Mouse (Mus musculus): ENCODE results near the gene Whrn. TPM values are rescaled to one million over a fixed set of nuclear protein-coding genes. Genes with fewer than 3 reads are reported as not detected.
A peak's percentile ranks its signal among the peaks of the same experiment; 100 is the strongest.

Whrn gene
- polyA plus RNA-seq, 1 experiment from 2014 or later = 4.2 TPM

DNA sequence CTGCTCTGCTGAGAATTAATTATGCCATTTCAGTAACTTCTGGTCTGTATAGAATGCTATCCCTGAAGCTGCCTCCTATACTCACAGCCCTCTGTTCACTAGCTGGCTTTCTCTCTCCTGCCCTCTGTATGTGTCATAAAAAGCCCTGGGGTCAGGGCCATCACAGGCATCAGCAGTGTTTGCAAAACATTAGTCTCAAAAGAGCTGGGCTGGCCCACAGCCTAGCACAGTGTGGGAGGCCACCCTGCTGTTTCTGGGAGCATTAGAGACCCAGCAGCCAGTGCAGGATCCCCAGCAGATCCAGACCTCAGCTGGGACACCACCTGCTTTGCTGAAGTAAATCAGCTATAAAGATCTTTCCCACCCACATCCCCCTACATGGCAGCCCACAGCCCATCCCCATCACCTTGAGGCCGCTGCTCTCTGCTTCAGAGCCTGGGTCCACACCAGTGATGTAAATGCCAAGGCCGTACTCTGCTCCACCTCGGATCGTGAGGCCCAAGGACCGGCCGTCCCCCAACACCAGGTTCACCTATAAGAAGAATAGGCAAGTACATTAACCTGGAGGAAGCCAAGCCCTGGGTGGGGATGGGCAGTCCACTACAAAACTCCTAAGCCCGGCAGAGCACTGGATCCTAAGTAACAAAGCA lies 34.8 kb downstream of the Whrn start:
- no peaks in the 10 kb centered on the region for H3K9me3 ChIP-seq
- DNase-seq (ENCODE audit: low spot score) = no peak
- 73% methylated on average over 7 of the region's 7 CpGs for WGBS
- H3K4me3 ChIP-seq = no peak overlapping the region
- no peaks in the 10 kb centered on the region for H3K36me3 ChIP-seq (replicated peaks)
- peaks cover 57% of the 10 kb centered on the region for H3K4me1 ChIP-seq
- no peaks in the 10 kb centered on the region for H3K27me3 ChIP-seq (replicated peaks; ENCODE audit: low read depth, poor library complexity, severe bottlenecking)
- H3K27ac ChIP-seq (replicated peaks) = peak overlapping the region; percentile 8; the same call in 1 of the 2 replicates

DNA sequence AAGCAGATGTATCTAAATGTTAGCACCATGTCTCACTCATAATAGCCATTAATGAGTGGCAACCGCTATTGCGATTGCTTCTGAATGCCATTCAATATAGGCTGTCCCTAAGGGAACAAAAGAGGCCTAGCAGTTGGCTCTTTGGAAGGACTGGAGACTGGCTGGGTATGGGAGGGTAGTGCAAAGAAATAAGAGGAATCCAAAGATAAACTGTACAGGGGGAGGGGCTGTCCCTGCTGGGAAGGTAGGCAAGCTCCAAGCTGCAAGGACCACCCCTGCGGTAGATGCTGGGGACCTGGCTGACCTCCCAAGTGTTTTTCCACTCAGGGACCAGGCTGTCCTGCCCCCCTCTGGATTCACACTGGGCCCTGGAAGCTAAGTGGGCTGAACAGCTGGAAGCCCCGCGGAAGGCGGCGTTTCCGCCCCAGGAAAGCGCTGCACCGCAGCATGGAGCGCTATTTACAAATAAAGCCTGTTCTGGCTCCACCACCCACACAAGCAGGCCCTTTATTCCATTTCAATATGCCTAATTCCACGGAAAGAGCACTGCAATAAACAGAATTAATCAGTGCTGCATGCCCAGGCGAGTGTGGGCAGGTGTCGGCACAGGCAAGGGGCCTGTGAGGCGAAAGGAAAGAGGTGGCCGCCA lies 36.5 kb downstream of the Whrn start:
- H3K9me3 ChIP-seq = no peaks in the 10 kb centered on the region
- H3K36me3 ChIP-seq (replicated peaks) = no peaks in the 10 kb centered on the region
- H3K27ac ChIP-seq (replicated peaks) = peak overlapping the region; percentile 76
- H3K4me1 ChIP-seq = peaks cover 56% of the 10 kb centered on the region
- 14% methylated on average over 16 of the region's 16 CpGs for WGBS
- H3K4me3 ChIP-seq = peak overlapping the region; percentile 1; the same call in 1 of the 2 replicates
- DNase-seq (ENCODE audit: low spot score) = peak; percentile 53
- H3K27me3 ChIP-seq (replicated peaks; ENCODE audit: low read depth, poor library complexity, severe bottlenecking) = no peaks in the 10 kb centered on the region

DNA sequence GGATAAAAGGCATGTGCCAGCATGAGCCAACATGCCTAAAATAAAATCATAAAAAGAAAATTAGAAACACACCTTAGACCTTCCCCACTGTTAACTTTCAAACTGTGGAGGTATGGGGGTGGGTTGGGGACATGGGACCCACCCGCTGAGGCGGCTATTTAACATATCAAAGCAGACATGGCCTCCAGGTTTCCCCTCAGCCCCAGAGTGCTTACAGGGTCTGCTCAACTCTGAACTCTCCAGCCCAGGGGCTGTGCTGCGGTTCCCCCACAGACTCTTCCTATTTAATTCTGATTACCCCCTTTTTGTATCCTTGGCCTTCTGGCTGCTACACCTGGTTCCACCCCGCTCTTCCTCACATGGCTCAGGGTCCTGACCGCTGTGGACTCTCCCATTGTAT lies 39.2 kb downstream of the Whrn start:
- Histone ChIP-seq H3K27me3 (replicated peaks; ENCODE audit: low read depth, poor library complexity, severe bottlenecking) (no peaks in the 10 kb centered on the region), H3K36me3 (replicated peaks) (no peaks in the 10 kb centered on the region), H3K4me1 (peaks cover 44% of the 10 kb centered on the region), H3K27ac (replicated peaks) (no peak overlapping the region), H3K4me3 (no peak overlapping the region), H3K9me3 (no peaks in the 10 kb centered on the region)
- DNase-seq (ENCODE audit: low spot score) = no peak
- 42% methylated on average over 5 of the region's 5 CpGs for WGBS

DNA sequence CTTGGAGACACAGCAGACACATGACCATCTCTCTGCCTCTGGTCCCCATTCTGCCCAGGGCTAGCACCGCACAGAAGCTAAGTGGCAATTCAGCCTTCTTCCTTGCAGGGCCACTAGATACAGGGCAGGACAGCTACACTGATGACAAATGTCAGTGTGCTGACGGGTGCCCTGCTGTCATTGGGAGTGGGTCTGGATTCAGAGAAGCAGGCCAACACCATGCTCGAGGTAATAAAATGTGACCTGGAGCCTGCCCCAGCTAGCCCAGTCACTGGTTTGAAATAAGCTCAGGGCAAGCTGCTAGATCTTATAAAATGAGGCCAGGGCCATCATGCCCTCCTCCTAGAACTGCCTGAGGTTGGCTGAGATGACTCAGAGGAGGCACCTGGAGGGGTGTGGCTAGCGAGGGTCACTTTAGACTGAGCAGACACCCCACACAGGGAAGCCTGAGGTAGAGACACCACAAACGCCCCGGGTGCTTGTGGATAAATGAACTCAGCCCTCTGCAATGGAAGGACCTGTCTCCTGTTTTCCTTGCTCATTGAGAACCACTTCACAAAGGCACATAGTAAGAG lies 41.8 kb downstream of the Whrn start:
- Histone ChIP-seq H3K36me3 (replicated peaks) (peaks cover 14% of the 10 kb centered on the region), H3K27me3 (replicated peaks; ENCODE audit: low read depth, poor library complexity, severe bottlenecking) (no peaks in the 10 kb centered on the region), H3K27ac (replicated peaks) (no peak overlapping the region), H3K9me3 (0 out of 2 replicates have a peak, but pooled peaks cover 4% of the 10 kb centered on the region), H3K4me1 (peaks cover 18% of the 10 kb centered on the region), H3K4me3 (no peak overlapping the region)
- no peak for DNase-seq (ENCODE audit: low spot score)
- WGBS = 85% methylated on average over 6 of the region's 6 CpGs

DNA sequence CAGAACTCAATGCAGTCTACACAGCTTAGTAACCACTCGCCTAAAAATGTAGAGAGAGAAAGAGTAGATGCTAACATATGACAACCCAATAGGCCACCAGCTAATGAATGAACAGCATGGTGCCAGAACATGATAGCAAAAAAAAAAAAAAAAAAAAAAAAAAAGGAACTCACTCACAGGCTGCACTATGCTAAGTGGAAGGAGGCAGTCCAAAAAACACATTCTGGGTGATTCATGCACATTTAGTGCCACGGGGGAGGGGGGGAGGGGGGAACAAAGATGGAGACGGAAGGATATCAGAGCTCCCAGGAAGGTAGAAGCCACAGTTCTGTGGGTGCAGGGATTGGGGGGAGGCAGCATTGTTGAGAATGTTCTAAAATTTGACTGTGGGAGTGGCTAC lies 43.2 kb downstream of the Whrn start:
- no peaks in the 10 kb centered on the region for H3K27me3 ChIP-seq (replicated peaks; ENCODE audit: low read depth, poor library complexity, severe bottlenecking)
- no peak overlapping the region for H3K4me3 ChIP-seq
- 77% methylated on average over 3 of the region's 3 CpGs for WGBS
- peaks cover 17% of the 10 kb centered on the region for H3K36me3 ChIP-seq (replicated peaks)
- 0 out of 2 replicates have a peak, but pooled peaks cover 4% of the 10 kb centered on the region for H3K9me3 ChIP-seq
- DNase-seq (ENCODE audit: low spot score) = no peak
- H3K27ac ChIP-seq (replicated peaks) = no peak overlapping the region
- peaks cover 7% of the 10 kb centered on the region for H3K4me1 ChIP-seq

DNA sequence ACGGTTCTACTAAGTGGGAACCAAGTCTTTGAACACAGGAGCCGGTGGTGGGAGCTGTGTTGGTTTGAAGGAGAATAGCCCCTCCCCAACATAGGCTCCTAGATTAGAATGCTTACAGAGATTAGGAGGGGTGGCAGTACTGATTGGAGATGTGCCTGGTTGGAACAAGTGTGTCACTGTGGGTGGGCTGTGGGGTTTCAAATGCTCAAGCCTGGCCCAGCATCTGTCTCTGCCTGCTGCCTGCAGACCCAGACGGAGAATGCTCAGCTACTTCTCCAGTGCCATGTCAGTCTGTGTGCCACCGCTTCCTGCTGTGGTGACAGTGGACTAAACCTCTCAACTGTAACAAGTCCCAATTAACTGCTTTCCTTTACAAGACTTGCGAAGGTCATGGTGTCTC lies 45.2 kb downstream of the Whrn start:
- no peak overlapping the region for H3K27ac ChIP-seq (replicated peaks)
- H3K27me3 ChIP-seq (replicated peaks; ENCODE audit: low read depth, poor library complexity, severe bottlenecking) = no peaks in the 10 kb centered on the region
- peaks cover 24% of the 10 kb centered on the region for H3K36me3 ChIP-seq (replicated peaks)
- no peak overlapping the region for H3K4me3 ChIP-seq
- DNase-seq (ENCODE audit: low spot score) = no peak
- H3K4me1 ChIP-seq = no peaks in the 10 kb centered on the region
- H3K9me3 ChIP-seq = peaks cover 10% of the 10 kb centered on the region; the same call in 1 of the 2 replicates
- WGBS = 85% methylated on average over 5 of the region's 5 CpGs

DNA sequence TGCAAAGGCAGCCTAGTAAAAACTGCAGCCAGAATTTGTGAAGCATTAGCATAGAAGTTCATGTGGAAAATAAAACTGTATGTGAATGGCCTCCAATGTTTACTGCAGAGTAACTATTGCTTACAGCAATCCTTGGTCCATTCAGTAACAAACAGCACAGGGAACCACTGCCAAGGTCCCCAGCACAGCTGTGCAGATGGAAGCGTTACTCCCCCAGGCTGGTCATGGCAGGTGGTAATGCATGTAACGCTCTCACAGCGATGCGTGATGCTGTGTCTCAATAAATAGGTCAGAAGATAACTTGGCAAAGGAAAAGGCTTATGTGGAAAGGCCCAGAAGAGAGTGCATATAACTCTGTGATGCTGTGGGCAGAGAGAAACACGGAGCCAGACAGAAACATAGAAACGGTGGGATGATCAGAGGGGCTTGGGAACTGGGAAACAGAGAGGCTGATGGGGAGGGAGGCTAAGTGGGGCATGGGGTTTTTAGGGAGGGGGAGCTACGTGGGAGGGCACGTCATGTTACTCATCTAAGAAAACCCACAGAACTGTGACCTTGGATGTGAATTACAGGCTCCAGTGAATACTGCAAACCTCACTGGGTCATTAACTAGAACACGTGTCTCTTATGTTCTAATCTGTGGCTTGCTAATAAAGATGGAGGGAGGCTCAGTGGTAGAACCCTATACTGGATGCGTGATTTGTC lies 51.3 kb downstream of the Whrn start:
- Histone ChIP-seq H3K4me3 (no peak overlapping the region), H3K27me3 (replicated peaks; ENCODE audit: low read depth, poor library complexity, severe bottlenecking) (no peaks in the 10 kb centered on the region), H3K36me3 (replicated peaks) (peaks cover 15% of the 10 kb centered on the region), H3K27ac (replicated peaks) (no peak overlapping the region), H3K4me1 (peaks cover 11% of the 10 kb centered on the region), H3K9me3 (peaks cover 9% of the 10 kb centered on the region; the same call in 1 of the 2 replicates)
- no peak for DNase-seq (ENCODE audit: low spot score)
- 91% methylated on average over 10 of the region's 10 CpGs for WGBS

DNA sequence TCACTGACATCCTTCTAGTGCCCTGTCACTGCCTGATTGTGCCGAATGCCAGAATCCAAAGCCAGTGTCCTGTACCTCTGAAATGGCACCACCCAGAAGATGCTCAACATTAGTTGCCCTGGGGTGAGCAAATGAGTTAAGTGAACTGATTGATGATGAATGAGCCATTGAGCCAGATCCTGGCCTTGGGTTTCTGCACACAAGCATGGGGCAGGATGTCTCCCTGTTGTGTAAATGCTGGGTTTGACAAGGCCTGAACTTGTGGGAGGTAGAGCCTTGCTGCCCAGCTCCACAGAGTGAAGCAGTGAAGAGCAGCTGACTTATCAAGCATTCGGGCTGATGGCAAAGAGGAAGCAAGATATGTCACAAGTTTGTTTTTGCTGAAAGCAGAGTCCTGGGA lies 52.7 kb downstream of the Whrn start:
- Histone ChIP-seq H3K27me3 (replicated peaks; ENCODE audit: low read depth, poor library complexity, severe bottlenecking) (no peaks in the 10 kb centered on the region), H3K36me3 (replicated peaks) (peaks cover 12% of the 10 kb centered on the region), H3K9me3 (peaks cover 6% of the 10 kb centered on the region; the same call in 1 of the 2 replicates), H3K4me1 (peaks cover 12% of the 10 kb centered on the region), H3K27ac (replicated peaks) (no peak overlapping the region), H3K4me3 (no peak overlapping the region)
- DNase-seq (ENCODE audit: low spot score) = no peak
- 89% methylated on average over 2 of the region's 2 CpGs for WGBS

DNA sequence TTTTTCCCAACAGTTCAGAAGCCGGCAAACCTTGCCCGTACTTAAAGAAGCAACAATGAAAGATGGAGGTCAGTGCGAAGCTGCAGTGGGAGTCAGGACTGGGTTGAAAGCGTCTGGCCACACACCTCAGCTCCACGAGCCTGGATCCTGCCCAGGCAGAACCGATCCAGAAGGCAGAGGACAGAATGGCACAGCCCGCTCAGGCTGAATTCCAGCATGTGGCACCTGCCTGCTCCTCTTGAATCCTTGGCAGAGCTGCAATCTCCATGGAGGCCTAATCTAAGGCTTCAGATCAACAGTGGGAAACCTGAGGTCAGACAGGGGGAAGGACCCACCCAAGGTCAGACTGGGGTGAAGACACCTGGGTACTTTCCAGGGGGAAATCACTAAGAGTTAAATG lies 54.2 kb downstream of the Whrn start:
- no peaks in the 10 kb centered on the region for H3K27me3 ChIP-seq (replicated peaks; ENCODE audit: low read depth, poor library complexity, severe bottlenecking)
- WGBS = 92% methylated on average over 7 of the region's 7 CpGs
- peaks cover 6% of the 10 kb centered on the region; the same call in 1 of the 2 replicates for H3K9me3 ChIP-seq
- peaks cover 27% of the 10 kb centered on the region for H3K4me1 ChIP-seq
- H3K36me3 ChIP-seq (replicated peaks) = peaks cover 12% of the 10 kb centered on the region
- no peak overlapping the region for H3K4me3 ChIP-seq
- H3K27ac ChIP-seq (replicated peaks) = no peak overlapping the region
- no peak for DNase-seq (ENCODE audit: low spot score)

DNA sequence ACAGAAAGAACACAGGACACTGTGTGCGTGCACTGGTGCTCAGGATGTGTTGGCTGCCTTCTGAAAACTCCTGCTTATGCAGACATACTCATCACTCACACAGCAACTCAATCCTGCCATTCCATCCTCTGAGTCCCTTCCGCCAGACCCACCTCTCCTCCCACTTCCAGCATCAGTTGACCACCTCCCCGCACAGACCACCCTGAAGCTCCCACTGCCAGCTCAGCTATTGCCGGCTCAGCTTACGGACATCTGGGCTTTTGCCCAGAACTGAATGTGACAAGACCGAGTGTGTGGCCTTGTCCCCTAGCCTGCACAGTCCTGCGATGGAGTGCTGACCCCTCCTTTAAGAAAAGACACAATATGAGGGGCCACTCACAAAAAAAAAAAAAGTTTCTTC lies 55.5 kb downstream of the Whrn start:
- Histone ChIP-seq H3K9me3 (no peaks in the 10 kb centered on the region), H3K4me1 (peaks cover 39% of the 10 kb centered on the region), H3K4me3 (no peak overlapping the region), H3K27me3 (replicated peaks; ENCODE audit: low read depth, poor library complexity, severe bottlenecking) (no peaks in the 10 kb centered on the region), H3K27ac (replicated peaks) (no peak overlapping the region; the same call in 1 of the 2 replicates), H3K36me3 (replicated peaks) (0 out of 2 replicates have a peak, but pooled peaks cover 4% of the 10 kb centered on the region)
- WGBS = 59% methylated on average over 7 of the region's 7 CpGs
- peak; percentile 59 for DNase-seq (ENCODE audit: low spot score)

DNA sequence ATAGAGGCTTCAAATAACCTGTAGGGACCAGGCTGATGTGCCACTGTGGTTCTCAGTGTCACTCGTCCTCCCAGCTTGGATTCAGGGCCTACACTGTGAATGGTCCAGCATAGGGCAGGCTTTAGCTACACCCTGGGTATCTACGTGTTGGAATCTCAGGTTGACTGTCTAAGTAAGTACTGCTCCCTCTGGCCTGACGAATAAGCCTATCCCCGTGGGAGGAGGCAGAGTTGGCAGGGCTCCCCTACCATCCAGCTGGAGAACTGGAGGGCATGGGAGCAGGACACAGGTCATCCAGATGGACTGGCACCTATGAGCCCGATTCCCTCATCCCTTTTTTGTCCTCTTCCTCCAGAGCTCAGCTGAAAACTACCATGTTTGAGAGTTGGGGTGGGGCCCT lies 57.8 kb downstream of the Whrn start:
- WGBS = 88% methylated on average over 5 of the region's 5 CpGs
- H3K9me3 ChIP-seq = no peaks in the 10 kb centered on the region
- H3K4me3 ChIP-seq = no peak overlapping the region
- no peaks in the 10 kb centered on the region for H3K27me3 ChIP-seq (replicated peaks; ENCODE audit: low read depth, poor library complexity, severe bottlenecking)
- H3K27ac ChIP-seq (replicated peaks) = no peak overlapping the region; the same call in 1 of the 2 replicates
- H3K36me3 ChIP-seq (replicated peaks) = peaks cover 19% of the 10 kb centered on the region
- peaks cover 43% of the 10 kb centered on the region for H3K4me1 ChIP-seq
- no peak for DNase-seq (ENCODE audit: low spot score)

DNA sequence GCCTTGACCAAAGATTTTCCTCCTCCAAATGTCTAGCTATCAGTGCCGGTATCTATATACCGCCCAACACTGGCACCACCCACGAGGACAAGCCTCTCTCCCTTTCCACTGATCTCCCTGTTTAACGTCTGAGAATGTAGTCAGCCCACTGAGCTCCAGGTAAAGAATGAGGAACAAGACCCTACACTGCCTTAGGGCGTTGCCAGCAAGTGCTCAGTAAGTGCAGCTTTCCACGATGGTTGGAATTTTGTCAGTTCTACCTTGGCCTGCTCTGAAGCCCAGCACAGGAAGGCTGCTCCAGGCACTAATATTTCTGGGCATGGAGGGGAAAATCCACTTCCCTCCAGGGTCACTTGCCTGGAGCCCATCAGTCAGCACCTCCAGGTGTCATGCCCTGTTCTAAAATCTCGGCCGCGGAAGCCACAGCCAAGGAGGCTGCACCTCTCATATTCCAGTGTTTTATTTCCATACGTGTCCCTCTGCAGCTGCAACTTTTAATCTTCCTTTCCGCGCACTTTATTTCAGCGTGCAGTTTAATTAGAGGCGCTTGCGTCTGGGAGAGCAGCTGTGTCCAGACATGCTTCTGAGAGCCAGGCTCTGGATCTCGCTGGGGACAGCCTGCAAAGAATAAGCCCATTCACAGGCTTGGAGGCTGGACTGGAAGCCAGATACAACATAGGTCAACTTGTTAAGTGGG lies 58.5 kb downstream of the Whrn start:
- Histone ChIP-seq H3K36me3 (replicated peaks) (peaks cover 26% of the 10 kb centered on the region), H3K27me3 (replicated peaks; ENCODE audit: low read depth, poor library complexity, severe bottlenecking) (no peaks in the 10 kb centered on the region), H3K4me1 (peaks cover 43% of the 10 kb centered on the region), H3K9me3 (no peaks in the 10 kb centered on the region), H3K4me3 (no peak overlapping the region), H3K27ac (replicated peaks) (peak overlapping the region; percentile 27; the same call in 1 of the 2 replicates)
- DNase-seq (ENCODE audit: low spot score) = peak; percentile 29
- 70% methylated on average over 16 of the region's 16 CpGs for WGBS

All from embryonic facial prominence, embryonic 10.5 days (tissue).